Comparison of ENCODE assay signal across 9 mouse cellular contexts in the genomic region with DNA sequence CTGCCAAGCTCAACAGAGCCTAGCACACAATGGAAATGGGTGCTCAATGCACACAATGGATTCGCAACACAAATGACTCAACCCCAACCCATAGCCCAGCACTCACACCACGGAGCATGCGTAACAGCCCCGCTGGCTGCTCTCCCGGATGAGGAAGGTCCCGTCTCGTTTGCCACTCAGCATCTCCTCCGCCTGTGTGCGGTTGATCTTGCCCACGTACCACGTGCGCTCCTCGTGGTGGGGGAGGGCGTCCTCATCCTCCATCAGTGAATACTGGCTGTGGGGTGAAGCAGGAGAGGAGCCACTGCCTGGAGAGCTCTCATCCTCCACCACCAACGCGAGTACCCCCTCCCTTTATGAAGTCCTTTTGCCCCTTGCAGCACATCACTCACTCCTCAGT. TPM values are rescaled to one million over a fixed set of nuclear protein-coding genes. Genes with fewer than 3 reads are reported as not detected.
DNase-seq lines count a peak whose midpoint lies in the region; ATAC-seq and TF ChIP-seq lines count a peak whose summit lies in the region.
"Had no signal": no experiment of that assay in that cellular context is flagged by ENCODE, and none has a peak within 500 bp of the region (broad histone marks: within the 10 kb centered on the region; RNA-seq: fewer than 3 reads in every experiment).

No protein-coding gene starts in this region.

- no peaks in the 10 kb centered on the region for H3K27me3 ChIP-seq in kidney, embryonic 14.5 days (ENCODE audit: control insufficient read depth, insufficient read depth, low read length)
- H3K27me3 ChIP-seq in kidney, embryonic 16.5 days (ENCODE audit: insufficient read depth, low read length) = no peaks in the 10 kb centered on the region
- peaks cover 8% of the 10 kb centered on the region; the same call in 1 of the 2 replicates for H3K27me3 ChIP-seq in E14TG2a.4 (ENCODE audit: insufficient read depth, low read length)
- peaks cover 17% of the 10 kb centered on the region for H3K27me3 ChIP-seq in embryonic facial prominence, embryonic 10.5 days (replicated peaks; ENCODE audit: low read depth, poor library complexity, severe bottlenecking)
- H3K27me3 ChIP-seq in liver, postnatal 0 days (ENCODE audit: insufficient read depth, low read length) = no peaks in the 10 kb centered on the region
- H3K27me3 ChIP-seq in intestine, embryonic 15.5 days (replicated peaks) = no peaks in the 10 kb centered on the region

- H3K9ac ChIP-seq in kidney, embryonic 14.5 days (ENCODE audit: low read depth, low read length) = no peak overlapping the region
- H3K9ac ChIP-seq in kidney, embryonic 16.5 days (replicated peaks; ENCODE audit: low read length) = no peak overlapping the region
- H3K9ac ChIP-seq in liver, postnatal 0 days (replicated peaks) = no peak overlapping the region
- H3K9ac ChIP-seq in intestine, embryonic 15.5 days = no peak overlapping the region

- peaks cover 66% of the 10 kb centered on the region for H3K36me3 ChIP-seq in kidney, embryonic 14.5 days (ENCODE audit: control insufficient read depth, insufficient read depth, low read length)
- H3K36me3 ChIP-seq in kidney, embryonic 16.5 days (ENCODE audit: insufficient read depth, low read length) = peaks cover 45% of the 10 kb centered on the region
- peaks cover 75% of the 10 kb centered on the region for H3K36me3 ChIP-seq in E14TG2a.4 (ENCODE audit: insufficient read depth, low read length)
- peaks cover 66% of the 10 kb centered on the region for H3K36me3 ChIP-seq in embryonic facial prominence, embryonic 10.5 days (replicated peaks)
- H3K36me3 ChIP-seq in liver, postnatal 0 days (replicated peaks; ENCODE audit: insufficient read depth, low read length) = peaks cover 26% of the 10 kb centered on the region
- H3K36me3 ChIP-seq in intestine, embryonic 15.5 days = peaks cover 34% of the 10 kb centered on the region

- 90% methylated on average over 16 of the region's 16 CpGs for WGBS in kidney, embryonic 14.5 days
- 83% methylated on average over 16 of the region's 16 CpGs for WGBS in kidney, embryonic 16.5 days
- WGBS in embryonic facial prominence, embryonic 10.5 days = 85% methylated on average over 16 of the region's 16 CpGs
- WGBS in liver, postnatal 0 days (ENCODE audit: insufficient replicate concordance) = 80% methylated on average over 16 of the region's 16 CpGs
- 80% methylated on average over 16 of the region's 16 CpGs for WGBS in intestine, embryonic 15.5 days

- peaks cover 21% of the 10 kb centered on the region for H3K4me1 ChIP-seq in kidney, embryonic 14.5 days (ENCODE audit: control insufficient read depth, insufficient read depth, low read length)
- H3K4me1 ChIP-seq in kidney, embryonic 16.5 days (ENCODE audit: insufficient read depth, low read length) = peaks cover 31% of the 10 kb centered on the region
- H3K4me1 ChIP-seq in E14TG2a.4 (replicated peaks; ENCODE audit: low read depth, low read length) = peaks cover 98% of the 10 kb centered on the region
- H3K4me1 ChIP-seq in embryonic facial prominence, embryonic 10.5 days = peaks cover 43% of the 10 kb centered on the region
- peaks cover 51% of the 10 kb centered on the region for H3K4me1 ChIP-seq in liver, postnatal 0 days (ENCODE audit: insufficient read depth)
- H3K4me1 ChIP-seq in intestine, embryonic 15.5 days (replicated peaks) = peaks cover 48% of the 10 kb centered on the region

- no peaks in the 10 kb centered on the region for H3K9me3 ChIP-seq in kidney, embryonic 14.5 days (ENCODE audit: control insufficient read depth, low read length)
- no peaks in the 10 kb centered on the region for H3K9me3 ChIP-seq in kidney, embryonic 16.5 days (ENCODE audit: low read length)
- H3K9me3 ChIP-seq in E14TG2a.4 (ENCODE audit: low read length) = no peaks in the 10 kb centered on the region
- no peaks in the 10 kb centered on the region for H3K9me3 ChIP-seq in embryonic facial prominence, embryonic 10.5 days
- no peaks in the 10 kb centered on the region for H3K9me3 ChIP-seq in liver, postnatal 0 days (ENCODE audit: low read length)
- no peaks in the 10 kb centered on the region for H3K9me3 ChIP-seq in intestine, embryonic 15.5 days

- no peak for TF ChIP-seq CTCF in E14TG2a.4 (conservative IDR thresholded peaks at IDR 0.05; ENCODE audit: low read length)
- no peak for TF ChIP-seq CTCF in liver, postnatal 0 days (IDR thresholded peaks at IDR 0.05; ENCODE audit: low read depth)

- H3K27ac ChIP-seq in kidney, embryonic 14.5 days (ENCODE audit: low read depth, low read length) = no peak overlapping the region
- H3K27ac ChIP-seq in kidney, embryonic 16.5 days (ENCODE audit: low read length) = no peak overlapping the region
- H3K27ac ChIP-seq in embryonic facial prominence, embryonic 10.5 days (replicated peaks) = no peak overlapping the region
- H3K27ac ChIP-seq in liver, postnatal 0 days (ENCODE audit: low read depth) = peak overlapping the region; percentile 66
- no peak overlapping the region for H3K27ac ChIP-seq in intestine, embryonic 15.5 days

- no peak for DNase-seq in embryonic facial prominence, embryonic 10.5 days (ENCODE audit: low spot score)
- DNase-seq in liver, postnatal 0 days = no peak
- DNase-seq in urinary bladder, adult 2 months (ENCODE audit: low spot score) = no peak
- DNase-seq in urinary bladder, postnatal 14 days (ENCODE audit: low spot score) = no peak

- no peak overlapping the region for H3K4me2 ChIP-seq in kidney, embryonic 14.5 days (replicated peaks; ENCODE audit: low read depth, low read length)
- no peak overlapping the region for H3K4me2 ChIP-seq in kidney, embryonic 16.5 days (replicated peaks; ENCODE audit: low read depth, low read length)
- H3K4me2 ChIP-seq in liver, postnatal 0 days (ENCODE audit: low read depth, low read length) = no peak overlapping the region
- no peak overlapping the region for H3K4me2 ChIP-seq in intestine, embryonic 15.5 days (replicated peaks)
- H3K4me2 ChIP-seq: heart, embryonic 11.5 days had no signal

- 0 out of 2 replicates have a peak, but pooled peaks have one; percentile 2 for ATAC-seq in kidney, embryonic 14.5 days (ENCODE audit: low FRiP score, low TSS enrichment)
- no peak for ATAC-seq in kidney, embryonic 16.5 days (ENCODE audit: low FRiP score, low TSS enrichment)
- no peak for ATAC-seq in liver, postnatal 0 days
- ATAC-seq in intestine, embryonic 15.5 days = no peak

- no peak overlapping the region for H3K4me3 ChIP-seq in kidney, embryonic 14.5 days (ENCODE audit: low read length)
- no peak overlapping the region for H3K4me3 ChIP-seq in kidney, embryonic 16.5 days (ENCODE audit: low read length)
- peak overlapping the region; percentile 72 for H3K4me3 ChIP-seq in E14TG2a.4 (replicated peaks; ENCODE audit: low read length)
- H3K4me3 ChIP-seq in embryonic facial prominence, embryonic 10.5 days = peak overlapping the region; percentile 17; the same call in 1 of the 2 replicates
- no peak overlapping the region for H3K4me3 ChIP-seq in liver, postnatal 0 days (ENCODE audit: low read depth, low read length)
- no peak overlapping the region for H3K4me3 ChIP-seq in intestine, embryonic 15.5 days (replicated peaks)

- TF ChIP-seq EP300 in liver, postnatal 0 days (IDR thresholded peaks at IDR 0.05; ENCODE audit: low read depth) = no peak

RNA-seq across cellular contexts. Expression of gene Pik3r2, which starts 7.6 kb away (rescaled TPM):
- polyA plus RNA-seq in kidney, embryonic 14.5 days (2014; fragmentation: Nextera tagmentation; extraction: Ambion mirVana) = 33.3 and 49.1 TPM in 2 replicates
- 72.8 and 77.3 TPM in 2 replicates for polyA plus RNA-seq in kidney, embryonic 16.5 days (2015; fragmentation: Nextera tagmentation; extraction: Ambion mirVana)
- polyA plus RNA-seq in embryonic facial prominence, embryonic 10.5 days (2016; fragmentation: Nextera tagmentation; extraction: Ambion mirVana) = 79.2 and 79.8 TPM in 2 replicates
- polyA plus RNA-seq in liver, postnatal 0 days (2015; fragmentation: Nextera tagmentation; extraction: Ambion mirVana) = 8.9 and 9.0 TPM in 2 replicates
- polyA plus RNA-seq in urinary bladder, adult 2 months (2012; rRNA removed) = 57.3 and 66.0 TPM in 2 replicates
- polyA plus RNA-seq in intestine, embryonic 15.5 days (2015; fragmentation: Nextera tagmentation; extraction: Ambion mirVana) = 53.1 and 55.3 TPM in 2 replicates

RNA-seq across cellular contexts. Expression of gene Mpv17l2, which starts 8.2 kb away (rescaled TPM):
- 47.9 and 52.7 TPM in 2 replicates for polyA plus RNA-seq in kidney, embryonic 14.5 days (2014; fragmentation: Nextera tagmentation; extraction: Ambion mirVana)
- polyA plus RNA-seq in kidney, embryonic 16.5 days (2015; fragmentation: Nextera tagmentation; extraction: Ambion mirVana) = 57.0 and 60.4 TPM in 2 replicates
- polyA plus RNA-seq in embryonic facial prominence, embryonic 10.5 days (2016; fragmentation: Nextera tagmentation; extraction: Ambion mirVana) = 28.2 and 34.5 TPM in 2 replicates
- polyA plus RNA-seq in liver, postnatal 0 days (2015; fragmentation: Nextera tagmentation; extraction: Ambion mirVana) = 36.3 and 39.9 TPM in 2 replicates
- polyA plus RNA-seq in urinary bladder, adult 2 months (2012; rRNA removed) = 38.2 and 41.9 TPM in 2 replicates
- 59.1 and 72.6 TPM in 2 replicates for polyA plus RNA-seq in intestine, embryonic 15.5 days (2015; fragmentation: Nextera tagmentation; extraction: Ambion mirVana)

RNA-seq across cellular contexts. Expression of gene Rab3a, which starts 14.5 kb away (rescaled TPM):
- 14.3 and 16.4 TPM in 2 replicates for polyA plus RNA-seq in kidney, embryonic 14.5 days (2014; fragmentation: Nextera tagmentation; extraction: Ambion mirVana)
- 20.9 and 22.0 TPM in 2 replicates for polyA plus RNA-seq in kidney, embryonic 16.5 days (2015; fragmentation: Nextera tagmentation; extraction: Ambion mirVana)
- polyA plus RNA-seq in embryonic facial prominence, embryonic 10.5 days (2016; fragmentation: Nextera tagmentation; extraction: Ambion mirVana) = 13.6 and 16.2 TPM in 2 replicates
- 3.2 and 3.3 TPM in 2 replicates for polyA plus RNA-seq in liver, postnatal 0 days (2015; fragmentation: Nextera tagmentation; extraction: Ambion mirVana)
- polyA plus RNA-seq in urinary bladder, adult 2 months (2012; rRNA removed) = 34.1 and 35.3 TPM in 2 replicates
- 24.0 and 26.0 TPM in 2 replicates for polyA plus RNA-seq in intestine, embryonic 15.5 days (2015; fragmentation: Nextera tagmentation; extraction: Ambion mirVana)

RNA-seq across cellular contexts. Expression of gene Mast3, which starts 35.9 kb away (rescaled TPM):
- polyA plus RNA-seq in kidney, embryonic 14.5 days (2014; fragmentation: Nextera tagmentation; extraction: Ambion mirVana) = 13.4 and 17.2 TPM in 2 replicates
- polyA plus RNA-seq in kidney, embryonic 16.5 days (2015; fragmentation: Nextera tagmentation; extraction: Ambion mirVana) = 16.2 and 16.3 TPM in 2 replicates
- 12.4 and 13.9 TPM in 2 replicates for polyA plus RNA-seq in embryonic facial prominence, embryonic 10.5 days (2016; fragmentation: Nextera tagmentation; extraction: Ambion mirVana)
- 5.2 and 6.0 TPM in 2 replicates for polyA plus RNA-seq in liver, postnatal 0 days (2015; fragmentation: Nextera tagmentation; extraction: Ambion mirVana)
- polyA plus RNA-seq in urinary bladder, adult 2 months (2012; rRNA removed) = 19.5 and 19.7 TPM in 2 replicates
- polyA plus RNA-seq in intestine, embryonic 15.5 days (2015; fragmentation: Nextera tagmentation; extraction: Ambion mirVana) = 13.2 and 16.8 TPM in 2 replicates

RNA-seq across cellular contexts. Expression of gene Il12rb1, which starts 39.3 kb away (rescaled TPM):
- polyA plus RNA-seq in kidney, embryonic 14.5 days (2014; fragmentation: Nextera tagmentation; extraction: Ambion mirVana) = not detected in 2 replicates
- 0.05 and 0.12 TPM in 2 replicates for polyA plus RNA-seq in kidney, embryonic 16.5 days (2015; fragmentation: Nextera tagmentation; extraction: Ambion mirVana)
- not detected in 2 replicates for polyA plus RNA-seq in embryonic facial prominence, embryonic 10.5 days (2016; fragmentation: Nextera tagmentation; extraction: Ambion mirVana)
- 0.19 and 0.25 TPM in 2 replicates for polyA plus RNA-seq in liver, postnatal 0 days (2015; fragmentation: Nextera tagmentation; extraction: Ambion mirVana)
- polyA plus RNA-seq in urinary bladder, adult 2 months (2012; rRNA removed) = 0.58 and 0.94 TPM in 2 replicates
- 0.29 and 0.40 TPM in 2 replicates for polyA plus RNA-seq in intestine, embryonic 15.5 days (2015; fragmentation: Nextera tagmentation; extraction: Ambion mirVana)
- polyA plus RNA-seq: heart, embryonic 11.5 days had no signal

Comparison
In these comparisons a context has a peak if more than half of its experiments do, and no peak if none do; other contexts are left out.
1. H3K4me3 ChIP-seq: peak in E14TG2a.4 (single experiment) and embryonic facial prominence, embryonic 10.5 days (single experiment); none in kidney, embryonic 14.5 days (single experiment), kidney, embryonic 16.5 days (single experiment), liver, postnatal 0 days (single experiment) and intestine, embryonic 15.5 days (single experiment).